Mouse (Mus musculus) cerebellum, adult 9-11 months (tissue): ENCODE data around the gene Ptrh1.

Experiments
- DNase-seq: peaks from one replicate; pipeline ENCODE4 v3.0.0; 2022

The Ptrh1 gene

DNA sequence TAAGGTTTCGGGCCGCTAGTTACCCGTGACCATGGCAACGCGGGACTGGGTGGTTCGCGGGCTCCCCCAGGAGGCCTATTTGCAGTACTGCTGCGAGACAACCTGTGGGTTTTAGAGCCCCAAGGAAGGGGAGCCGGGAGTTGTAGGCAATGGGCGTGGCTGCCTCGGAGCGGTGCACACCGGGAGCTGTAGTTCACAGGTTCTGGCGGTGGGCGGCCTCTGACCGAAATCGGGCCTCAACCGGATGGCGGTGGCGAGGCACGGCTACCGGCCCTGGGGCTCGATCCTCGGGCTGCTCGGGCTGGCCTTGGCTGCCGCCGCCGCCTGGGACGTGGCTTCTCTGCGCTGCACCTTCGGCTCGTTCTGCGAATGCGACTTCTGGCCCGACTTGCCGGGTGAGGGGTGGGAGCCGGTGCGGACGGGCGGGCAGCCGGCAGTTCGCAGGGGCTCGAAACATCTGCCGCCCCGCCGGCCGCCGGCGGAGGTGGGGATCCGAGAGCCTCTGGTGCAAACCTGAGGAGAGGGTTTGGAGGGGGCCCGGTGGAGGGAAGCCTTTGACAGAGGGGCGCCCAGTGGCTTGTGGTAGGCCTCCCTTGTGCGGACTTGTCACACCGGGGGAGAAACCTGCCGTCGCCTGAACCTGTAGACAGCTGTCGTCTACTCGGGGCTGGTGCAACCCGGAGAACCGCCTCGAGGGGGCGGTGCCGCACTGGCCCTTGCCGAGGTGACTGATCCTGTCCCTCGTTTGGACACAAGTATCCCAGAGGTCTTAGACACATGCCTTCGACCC is 18.3 kb upstream of the Ptrh1 start, which contains the start of gene Tor2a:
TSS of gene Tor2a (plus strand) at position 179 of the 790 bp plus-strand sequence.
- peak; percentile 97 for DNase-seq

DNA sequence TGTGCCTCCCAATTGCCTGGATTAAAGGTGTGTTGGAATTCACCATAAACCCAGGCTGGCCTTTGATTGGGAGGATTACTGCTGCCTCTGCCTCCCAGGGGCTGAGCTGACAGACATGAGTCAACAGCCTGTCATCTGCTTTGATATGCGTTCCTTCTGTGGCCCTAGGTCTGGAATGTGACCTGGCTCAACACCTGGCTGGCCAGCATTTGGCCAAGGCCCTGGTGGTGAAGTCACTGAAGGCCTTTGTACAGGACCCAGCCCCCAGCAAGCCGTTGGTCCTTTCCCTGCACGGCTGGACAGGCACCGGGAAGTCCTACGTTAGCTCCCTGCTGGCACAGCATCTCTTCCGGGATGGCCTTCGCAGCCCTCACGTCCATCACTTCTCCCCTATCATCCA is 17.1 kb upstream of the Ptrh1 start:
- DNase-seq, result no peak

- DNase-seq, result no peak
Measured at GRCm38 (mm10) chr2:32759001-32759400, 16.6 kb upstream of the Ptrh1 start.

- DNase-seq, result no peak
Measured at GRCm38 (mm10) chr2:32761361-32761760, 14.2 kb upstream of the Ptrh1 start.

GRCm38 (mm10) chr2:32761859-32762258 is 13.7 kb upstream of the Ptrh1 start:
- no peak for DNase-seq

- no peak for DNase-seq
Measured at GRCm38 (mm10) chr2:32763353-32763752, 12.2 kb upstream of the Ptrh1 start.

DNA sequence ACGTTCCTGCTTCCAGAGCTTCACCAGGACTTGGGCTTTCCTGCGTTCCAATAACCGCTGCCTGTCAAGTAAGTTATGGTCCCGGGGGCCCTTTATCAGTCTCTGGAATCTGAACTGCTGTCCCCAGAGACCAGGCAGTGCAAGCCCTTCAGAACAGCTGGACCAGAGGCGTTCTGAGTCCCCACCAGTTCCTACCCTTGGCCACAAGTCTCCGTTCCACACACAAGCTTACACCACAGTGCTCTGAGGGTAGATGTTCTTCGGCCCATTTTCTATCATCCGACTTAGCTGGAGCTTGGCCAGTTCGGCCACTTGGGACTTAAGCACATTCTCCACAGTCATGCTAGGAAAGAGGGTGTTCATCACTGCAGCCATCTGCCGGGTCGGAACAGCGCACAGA is 8.3 kb upstream of the Ptrh1 start:
- DNase-seq, result no peak

DNA sequence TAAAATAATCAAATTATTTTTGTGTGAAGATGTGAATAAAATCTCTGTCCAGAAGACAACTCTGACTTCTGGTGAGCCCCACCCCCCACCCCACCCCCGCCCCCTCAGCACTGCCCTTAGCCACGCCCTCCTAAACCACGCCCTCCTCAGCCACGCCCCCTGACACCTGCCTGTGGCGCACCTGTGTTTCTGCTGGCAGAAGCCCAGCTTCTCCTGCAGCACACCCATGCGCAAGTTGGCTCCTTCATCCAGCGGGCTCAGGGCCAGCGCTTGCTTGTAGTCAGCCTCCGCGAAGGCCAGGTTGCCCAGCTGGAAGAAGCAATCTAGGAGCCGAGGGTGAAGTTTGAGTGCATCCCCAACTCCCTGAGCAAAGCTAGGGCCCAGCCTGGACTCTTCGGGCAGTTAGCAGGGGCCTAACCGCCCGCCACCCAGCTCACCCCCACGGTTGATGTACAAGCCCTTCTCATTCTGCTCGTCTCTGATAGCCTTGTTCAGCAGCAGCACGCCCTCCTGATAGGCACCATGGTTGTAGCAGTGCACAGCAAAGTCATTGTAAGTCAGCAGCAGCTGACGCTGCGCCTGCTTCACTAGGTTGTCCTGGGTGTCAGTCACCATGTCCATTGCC is 6.8 kb upstream of the Ptrh1 start:
- DNase-seq, result peak; percentile 66

- DNase-seq, result no peak
Measured at GRCm38 (mm10) chr2:32769327-32770085, 6.1 kb upstream of the Ptrh1 start.

- no peak for DNase-seq
Measured at GRCm38 (mm10) chr2:32771886-32772285, 3.7 kb upstream of the Ptrh1 start.

GRCm38 (mm10) chr2:32772626-32773279 is 2.8 kb upstream of the Ptrh1 start:
- no peak for DNase-seq

- no peak for DNase-seq
Measured at GRCm38 (mm10) chr2:32776192-32776591, 606 bp downstream of the Ptrh1 start.

DNA sequence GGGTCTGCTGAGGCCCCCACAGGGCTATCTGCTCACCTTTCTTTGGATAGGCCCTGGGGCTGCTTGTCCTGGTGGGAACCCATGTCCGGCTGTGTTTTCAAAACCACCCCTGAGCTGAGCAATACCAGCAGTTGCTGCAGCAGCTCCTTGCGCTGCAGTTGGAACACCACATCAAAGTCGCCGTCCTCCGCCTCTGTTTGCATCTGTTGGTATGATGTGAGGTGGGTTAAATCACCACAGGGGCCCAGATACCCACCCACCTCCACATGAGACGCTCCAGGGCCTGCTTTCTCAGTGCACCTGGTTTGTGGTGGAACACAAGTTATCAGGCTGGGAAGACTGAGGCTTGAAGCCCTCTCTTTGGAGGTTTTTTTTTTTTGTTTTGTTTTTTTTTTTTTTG is 2.5 kb downstream of the Ptrh1 start:
- no peak for DNase-seq

DNA sequence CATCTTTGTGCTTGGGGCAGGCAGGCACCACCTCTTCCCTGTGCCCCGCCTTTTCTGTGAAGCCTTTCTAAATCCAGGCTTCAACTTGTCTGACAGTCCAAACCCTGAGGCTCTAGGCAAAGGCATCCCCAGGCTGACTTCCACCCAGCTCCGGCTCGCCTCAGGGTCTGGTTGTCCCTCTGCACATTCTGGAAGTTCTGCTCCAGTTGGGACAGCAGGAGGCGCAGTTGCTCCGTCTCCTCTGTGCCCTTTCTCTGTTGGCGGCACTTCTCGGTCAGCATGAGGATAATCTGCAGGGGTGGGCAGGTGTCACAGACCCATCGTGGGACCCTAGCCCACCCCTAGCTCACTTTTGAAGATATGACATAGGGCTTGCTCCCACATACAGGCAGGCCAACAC is 3.5 kb downstream of the Ptrh1 start:
- DNase-seq, result peak; percentile 78

DNA sequence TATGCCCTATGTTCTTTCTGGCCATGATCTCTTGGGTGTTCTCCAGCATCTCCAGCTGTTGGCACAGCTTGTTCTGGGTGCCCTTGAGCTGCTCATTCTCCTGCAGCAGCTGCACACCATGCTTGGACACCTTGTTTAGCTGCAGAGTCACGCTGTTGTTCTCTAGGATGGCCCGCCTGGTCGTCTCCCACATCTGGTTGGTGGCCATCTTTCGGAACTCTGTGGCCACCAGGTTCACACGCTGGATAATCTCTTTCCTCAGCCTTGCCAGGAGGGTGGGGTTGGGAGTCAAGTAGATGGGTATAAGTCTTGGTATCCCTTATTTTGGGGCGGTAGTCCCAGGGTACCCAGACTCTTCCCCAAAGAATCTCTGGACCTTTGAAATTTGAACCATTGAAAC is 4.1 kb downstream of the Ptrh1 start:
- DNase-seq, result no peak

DNA sequence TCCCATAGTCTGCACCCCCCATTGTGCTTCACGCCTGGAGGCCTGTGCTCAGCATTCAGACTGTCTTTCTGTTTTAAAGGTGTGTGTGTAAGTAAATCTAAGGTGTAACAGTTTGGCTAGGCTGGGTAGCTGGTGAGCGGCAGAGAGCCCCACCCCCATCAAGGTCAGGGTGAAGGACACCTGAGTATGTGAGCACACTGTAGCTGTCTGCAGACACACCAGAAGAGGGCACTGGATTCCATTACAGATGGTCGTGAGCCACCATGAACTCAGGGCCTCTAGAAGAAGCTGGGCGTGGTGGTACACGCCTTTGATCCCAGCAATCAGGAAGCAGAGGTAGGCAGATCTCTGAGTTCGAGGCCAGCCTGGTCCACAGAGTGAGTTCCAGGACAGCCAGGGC is 6.1 kb downstream of the Ptrh1 start:
- DNase-seq, result no peak

- DNase-seq, result no peak
Measured at GRCm38 (mm10) chr2:32784048-32784681, 8.6 kb downstream of the Ptrh1 start, which contains the start of gene Cfap157. Cfap157 (minus strand) TSS chr2:32784428.

DNA sequence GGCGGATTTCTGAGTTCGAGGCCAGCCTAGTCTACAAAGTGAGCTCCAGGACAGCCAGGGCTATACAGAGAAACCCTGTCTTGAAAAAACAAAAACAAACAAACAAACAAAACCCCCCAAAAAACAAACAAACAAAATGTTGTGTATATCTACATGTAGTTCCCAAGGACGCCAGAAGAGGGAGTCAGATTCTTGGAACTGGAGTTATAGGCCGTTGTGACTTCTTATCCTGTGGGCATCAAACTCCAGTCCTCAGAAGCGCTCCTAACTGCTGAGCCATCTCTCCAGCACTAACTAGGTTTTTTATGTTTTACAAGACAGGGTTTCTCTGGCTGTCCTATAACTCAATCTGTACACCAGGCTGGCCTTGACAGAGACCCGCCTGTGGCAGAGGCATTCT is 11.6 kb downstream of the Ptrh1 start:
- DNase-seq, result no peak

DNA sequence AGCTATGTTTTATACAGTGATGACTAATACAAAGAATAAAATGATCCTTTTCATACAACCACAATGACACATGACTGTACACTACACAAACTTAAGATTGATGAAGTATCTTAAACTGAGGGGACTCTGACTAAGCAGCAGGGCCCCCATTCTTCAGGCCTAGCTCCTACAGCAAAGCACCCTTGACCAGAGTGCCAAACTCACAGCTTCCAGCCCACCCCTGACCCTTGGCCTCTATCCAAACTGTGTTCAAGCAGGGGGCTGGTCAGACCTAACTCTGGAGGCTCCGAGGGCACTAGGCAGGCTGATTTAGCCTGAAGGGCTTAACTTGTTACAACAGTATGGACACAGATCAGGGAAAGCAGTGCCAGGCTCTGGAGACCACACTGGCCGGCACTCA is 13.0 kb downstream of the Ptrh1 start:
- DNase-seq, result no peak

- DNase-seq, result no peak
Measured at GRCm38 (mm10) chr2:32791297-32791696, 15.7 kb downstream of the Ptrh1 start.

DNA sequence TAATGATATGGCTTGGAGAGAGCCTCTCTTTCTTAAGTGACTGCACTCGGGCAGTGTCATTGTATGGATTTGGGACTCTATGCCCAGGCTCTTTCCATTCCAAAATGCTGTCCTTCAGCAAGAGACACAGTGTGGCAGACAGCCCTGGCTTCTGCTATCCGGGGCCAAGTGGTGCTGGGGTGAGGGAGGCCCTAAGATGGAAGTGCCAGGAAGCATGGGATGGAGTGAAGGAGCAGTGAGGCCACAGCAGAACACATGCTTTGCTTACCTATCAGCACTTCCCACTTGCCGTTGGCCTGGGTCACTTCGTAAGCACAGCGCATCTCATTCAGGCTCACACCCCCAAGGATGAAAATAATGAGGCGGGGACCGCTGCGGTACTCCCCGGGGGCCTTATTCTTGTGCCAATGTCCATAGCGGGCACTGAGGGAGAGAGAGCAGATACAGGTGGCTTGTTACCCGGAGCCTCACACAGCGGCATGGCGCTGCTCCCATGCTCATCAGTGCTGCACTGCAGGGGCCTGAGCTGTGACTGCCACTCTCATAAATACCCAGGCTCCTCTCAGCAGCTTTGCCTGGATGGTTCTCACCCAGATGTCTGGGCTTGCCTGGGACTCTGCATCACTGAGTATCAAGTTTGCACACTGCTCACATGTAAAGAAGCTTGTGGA is 20.3 kb downstream of the Ptrh1 start:
- no peak for DNase-seq
